Mouse (Mus musculus): ENCODE data around the gene Tbx10.

- TF ChIP-seq CTCF (conservative IDR thresholded peaks at IDR 0.05; ENCODE audit: insufficient read depth, insufficient read length, low read depth, low read length) (no peak), POLR2A (IDR thresholded peaks at IDR 0.05; ENCODE audit: low read depth, low read length) (no peak)
Observed at GRCm38 (mm10) chr19:4046866-4047254, 54.3 kb downstream of the Tbx10 start.

Data from kidney, adult 2 months (tissue).